Mouse (Mus musculus) spleen, adult 18-20 months (tissue): ENCODE measurements around the gene Rnf207.

Experiments
- DNase-seq, 2 experiments: peaks; one replicate each; pipeline ENCODE4 v3.0.0; 2022; ENCODE audit warnings: mixed read lengths in 2 of 2

Rnf207 gene

DNA sequence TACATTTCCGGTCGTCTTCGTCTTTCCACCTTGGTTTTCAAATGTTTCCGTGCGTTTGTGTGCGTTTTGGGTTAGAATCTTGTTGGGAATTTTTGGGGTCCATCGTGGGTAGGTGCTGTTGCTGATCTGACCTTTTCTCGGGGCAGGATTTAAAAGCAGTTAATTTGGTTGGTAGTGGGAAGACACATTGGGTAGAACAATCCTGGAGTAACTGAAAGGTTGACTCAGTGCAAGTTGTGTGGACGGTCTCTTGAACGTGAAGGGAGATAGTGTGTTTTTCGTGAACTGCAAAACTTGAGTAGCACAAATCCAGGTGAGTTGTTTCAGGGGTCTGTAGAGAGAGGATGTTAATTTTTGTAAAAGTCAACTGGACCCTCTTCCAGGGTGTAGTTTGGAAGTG is 7.8 kb upstream of the Rnf207 start:
- no peak for DNase-seq

DNA sequence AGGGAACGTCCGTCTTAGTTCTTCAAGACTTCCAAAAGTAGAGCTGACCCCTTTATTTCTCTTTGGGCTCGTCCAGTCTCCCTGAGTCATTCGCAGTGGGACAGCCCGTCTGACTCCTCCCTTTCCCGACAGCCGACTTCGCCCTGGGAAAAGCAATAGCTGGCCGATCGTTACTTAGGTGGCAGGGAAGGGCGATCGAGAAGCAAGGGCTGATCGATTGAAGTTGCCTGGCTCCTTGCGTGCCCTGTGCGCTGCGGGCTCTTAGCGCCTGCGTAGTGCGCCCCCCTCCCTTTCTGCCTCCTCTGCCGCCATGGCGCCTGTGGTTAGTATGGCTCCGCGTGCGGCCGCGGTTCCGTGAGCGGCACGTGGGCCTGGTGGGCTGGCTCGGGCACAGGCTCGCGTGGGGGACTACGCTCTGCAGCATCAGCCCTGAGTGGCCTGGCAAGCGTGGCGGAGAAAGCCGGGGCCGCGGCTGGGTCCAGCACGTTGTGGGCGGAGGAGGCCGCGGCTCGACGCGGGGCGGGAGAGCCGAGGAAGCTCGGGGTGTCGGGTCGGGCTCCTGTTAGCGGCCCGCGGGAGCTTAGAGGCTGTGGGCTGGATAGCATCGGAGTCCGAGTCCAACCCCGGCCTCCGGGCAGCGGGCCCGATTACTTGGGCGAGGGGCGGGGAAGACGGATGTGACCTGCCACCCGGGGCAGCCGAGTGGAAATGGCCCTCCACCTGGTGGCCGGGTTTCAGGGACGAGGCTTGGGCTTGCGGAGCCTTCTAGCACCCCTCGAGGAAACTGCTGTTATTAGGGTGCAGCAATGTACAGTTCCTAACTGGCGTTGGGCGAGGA is 7.0 kb upstream of the Rnf207 start, which contains the start of gene Rpl22:
Gene Rpl22 (plus strand): TSS at position 169 of the 838 bp plus-strand sequence.
- DNase-seq = peak; percentile 85 to 87

DNA sequence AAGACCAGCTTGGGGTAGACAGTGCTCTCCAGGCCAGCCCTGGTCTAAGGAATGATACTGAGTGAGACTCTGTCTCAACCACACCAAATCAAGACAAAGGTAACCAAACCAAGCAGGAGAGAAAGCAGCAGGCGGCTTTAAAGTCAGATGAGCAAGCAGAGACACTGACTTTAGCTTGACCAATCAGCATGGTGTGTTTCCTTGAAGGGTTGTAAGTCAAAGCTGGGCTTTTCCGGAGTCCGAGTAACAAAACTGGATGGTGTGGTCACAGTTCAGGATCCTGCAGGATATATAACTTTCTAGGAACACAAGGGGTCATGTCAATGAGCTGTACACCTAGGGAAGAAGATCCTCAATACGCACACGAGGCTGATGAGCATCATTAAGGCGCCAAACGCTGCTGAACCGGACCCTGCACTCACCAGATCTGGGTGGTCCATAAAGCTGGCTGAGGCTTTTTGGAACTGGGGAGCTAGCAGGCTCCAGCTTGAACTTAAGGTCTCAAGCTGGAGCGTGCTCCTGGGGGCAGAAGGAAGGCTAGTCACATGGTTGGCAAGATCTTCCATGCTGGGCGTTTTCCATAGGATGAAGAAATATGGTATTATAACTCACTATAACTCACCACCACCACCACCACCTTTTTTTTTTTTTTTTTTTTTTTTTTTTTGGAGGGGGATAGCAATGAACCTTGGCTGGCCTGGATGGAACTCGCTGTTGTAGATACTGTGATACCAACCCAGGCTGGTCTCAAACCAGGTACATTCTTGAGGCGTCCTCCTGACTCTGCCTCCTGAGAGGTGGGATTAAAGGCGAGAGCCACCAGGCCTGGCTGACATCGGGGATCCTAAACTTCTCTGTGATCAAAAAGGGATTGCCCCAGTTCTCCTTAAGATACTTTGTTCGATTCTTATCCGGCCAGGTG is 6.1 kb upstream of the Rnf207 start:
- DNase-seq = no peak

DNA sequence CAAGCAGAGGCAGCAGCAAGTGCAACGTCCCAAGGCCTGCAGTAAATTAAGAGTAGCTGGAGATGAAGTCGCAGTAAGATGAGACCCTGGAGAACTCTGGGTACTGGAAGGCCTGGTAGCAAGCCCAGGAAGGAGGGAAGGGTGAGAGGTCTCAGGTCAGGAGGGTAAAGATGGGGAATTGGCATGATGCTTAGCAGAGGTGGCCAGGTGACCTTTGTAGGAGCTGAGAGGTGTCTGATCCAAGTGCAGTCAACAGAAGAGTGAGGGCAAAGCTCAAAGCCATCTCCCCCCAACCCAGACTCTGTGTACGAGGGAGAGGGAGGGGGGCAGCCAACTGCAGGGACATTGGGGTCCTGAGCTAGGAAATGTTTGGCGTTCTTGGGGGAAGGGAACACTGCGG is 2.7 kb upstream of the Rnf207 start:
- no peak for DNase-seq

DNA sequence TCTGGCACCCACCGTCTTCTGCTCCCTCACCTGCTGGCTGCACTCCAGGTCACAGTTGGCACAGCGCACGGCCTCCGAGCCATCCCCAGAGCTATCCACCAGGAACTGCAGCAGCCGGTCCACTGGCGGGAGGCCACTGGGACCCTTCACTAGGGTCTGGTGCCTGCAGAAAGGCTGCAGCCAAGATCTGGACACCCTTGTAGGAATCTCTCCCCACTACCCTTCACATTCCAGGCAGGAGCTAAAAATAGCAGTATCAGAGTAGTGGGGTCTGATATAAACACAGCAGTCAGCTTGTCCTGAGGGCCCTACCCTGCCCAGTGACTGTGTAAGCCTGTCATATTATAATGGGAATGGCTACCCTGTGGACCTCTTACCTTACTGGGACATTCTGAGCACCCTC is 1.2 kb downstream of the Rnf207 start:
- no peak for DNase-seq

DNA sequence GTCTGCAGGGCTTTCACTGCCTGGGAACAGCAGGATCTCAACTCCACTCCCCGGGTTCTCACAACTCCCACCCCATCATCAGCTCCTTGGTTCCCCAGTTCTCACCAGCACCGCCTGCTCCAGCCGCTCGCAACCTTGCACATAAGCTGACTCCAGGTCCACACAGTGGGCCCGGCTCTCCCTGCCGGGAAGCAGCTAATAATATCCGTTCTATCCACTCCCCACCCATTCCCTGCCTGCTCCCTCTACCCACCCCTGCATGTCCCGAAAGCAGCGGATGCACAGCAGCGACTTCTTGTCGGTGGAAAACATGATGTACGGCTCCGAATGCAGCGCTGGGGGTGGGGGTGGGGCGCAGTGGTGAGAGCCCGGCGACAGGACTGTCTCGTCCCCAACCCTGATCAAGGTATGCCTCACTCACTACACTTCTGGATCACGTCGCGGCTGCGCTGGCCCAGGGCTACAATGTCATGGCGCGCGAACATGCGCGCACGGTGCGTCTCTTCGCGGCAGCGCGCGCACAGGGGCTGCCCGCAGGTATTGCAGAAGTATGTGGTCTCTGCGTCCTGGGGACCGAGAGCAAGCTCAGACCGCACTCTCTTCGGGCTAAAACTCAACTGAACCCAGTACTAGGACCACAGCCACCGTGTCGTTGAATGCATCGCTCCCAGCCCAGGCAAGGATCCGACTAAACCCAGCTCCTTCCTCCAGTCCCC is 3.1 kb downstream of the Rnf207 start:
- DNase-seq = no peak

DNA sequence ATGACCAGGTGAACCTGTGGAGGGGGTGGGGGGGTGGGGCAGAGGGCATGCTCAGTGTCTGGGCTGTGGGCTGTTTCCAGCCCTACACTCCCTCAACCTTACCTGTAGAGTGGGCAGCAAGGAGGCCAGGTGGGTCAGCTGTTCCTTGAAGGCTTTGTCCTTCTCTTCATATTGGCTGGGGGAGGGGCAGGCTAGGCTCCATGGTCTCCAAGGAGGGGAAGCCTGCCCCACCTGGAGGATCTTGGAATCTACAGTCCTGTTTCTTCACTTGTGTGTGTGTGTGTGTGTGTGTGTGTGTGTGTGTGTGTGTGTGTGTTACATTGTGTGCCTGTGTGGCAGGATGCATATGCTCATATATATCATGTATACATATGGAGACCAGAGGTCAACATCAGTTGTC is 4.9 kb downstream of the Rnf207 start:
- DNase-seq = no peak

DNA sequence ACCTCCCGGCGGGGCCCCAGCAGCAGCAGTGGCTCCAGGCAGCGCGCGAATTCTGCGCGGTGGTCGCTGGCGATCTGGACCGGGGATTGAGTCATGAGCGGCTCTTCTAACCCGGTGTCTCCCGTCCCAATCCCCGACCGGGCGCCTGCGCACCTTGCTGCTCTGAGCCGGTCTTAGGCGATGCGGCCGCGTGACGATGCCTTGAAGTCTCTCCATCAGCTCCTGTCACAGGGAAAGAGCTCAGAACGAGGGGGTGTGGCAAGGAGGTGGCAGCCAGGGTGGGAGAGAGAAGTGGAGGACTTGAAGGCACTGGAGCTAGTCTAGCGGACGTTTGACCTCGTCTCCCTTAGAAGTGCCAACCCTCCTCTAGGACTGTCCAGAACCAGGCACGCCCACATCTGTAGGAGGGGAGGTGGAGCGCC is 5.6 kb downstream of the Rnf207 start:
- no peak for DNase-seq

DNA sequence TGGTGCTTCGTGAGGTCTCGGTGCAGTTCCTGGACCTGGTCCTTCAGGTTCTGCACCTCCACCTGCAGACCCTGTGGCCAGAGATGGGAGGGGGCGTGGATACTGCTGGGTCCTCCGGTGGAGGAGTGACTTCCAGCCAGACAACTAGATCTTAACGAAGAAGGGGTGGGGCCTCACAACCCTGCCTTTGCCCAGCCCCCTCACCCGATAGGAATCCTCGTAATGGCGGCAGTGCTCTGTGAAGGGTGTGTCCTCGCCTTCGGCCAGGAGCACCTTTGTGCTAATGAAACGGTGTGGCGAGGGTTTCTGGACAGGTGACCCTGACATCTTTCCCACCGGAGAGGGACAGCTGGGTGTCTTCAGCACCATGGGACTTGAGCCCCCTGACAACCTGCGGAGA is 6.6 kb downstream of the Rnf207 start:
- no peak for DNase-seq

DNA sequence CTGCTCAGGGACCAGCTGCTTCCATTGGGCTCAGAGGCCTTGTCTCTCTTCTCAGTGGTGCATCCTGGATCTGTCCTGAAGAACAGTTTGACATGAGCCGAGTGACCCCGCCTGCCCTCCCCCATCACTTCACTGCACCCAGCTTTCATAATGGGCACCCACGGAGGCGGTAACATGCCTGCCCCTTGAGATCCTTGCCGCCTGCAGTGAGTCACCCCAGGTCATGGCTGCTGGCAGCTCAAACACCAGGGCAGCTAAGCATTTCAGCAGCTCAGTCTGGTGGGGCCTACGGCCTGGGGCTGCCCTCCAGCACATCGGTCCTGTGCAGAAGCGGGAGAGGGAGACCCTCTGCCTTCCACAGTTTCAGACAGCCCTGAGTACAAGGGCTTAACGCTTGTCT is 11.3 kb downstream of the Rnf207 start:
- no peak for DNase-seq

DNA sequence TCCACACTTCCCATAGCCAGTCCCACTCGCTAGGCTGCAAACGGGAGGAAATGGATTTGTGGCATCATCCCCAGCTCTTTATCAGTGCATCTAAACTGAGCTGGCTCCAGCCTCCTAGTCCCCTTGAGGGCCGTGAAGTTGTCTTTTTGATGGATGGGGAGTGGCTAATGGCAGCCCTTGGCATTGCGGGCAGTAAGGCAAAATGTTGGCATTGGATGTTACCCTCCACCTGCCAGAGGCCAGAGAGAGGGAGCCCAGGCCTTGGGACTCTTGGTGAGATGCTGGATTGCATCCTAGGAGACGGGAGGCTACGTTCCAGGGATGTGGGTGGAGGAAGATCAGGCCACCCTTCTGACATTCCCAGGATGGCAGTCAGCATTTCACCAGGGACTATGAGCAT is 12.8 kb downstream of the Rnf207 start:
- DNase-seq = no peak

DNA sequence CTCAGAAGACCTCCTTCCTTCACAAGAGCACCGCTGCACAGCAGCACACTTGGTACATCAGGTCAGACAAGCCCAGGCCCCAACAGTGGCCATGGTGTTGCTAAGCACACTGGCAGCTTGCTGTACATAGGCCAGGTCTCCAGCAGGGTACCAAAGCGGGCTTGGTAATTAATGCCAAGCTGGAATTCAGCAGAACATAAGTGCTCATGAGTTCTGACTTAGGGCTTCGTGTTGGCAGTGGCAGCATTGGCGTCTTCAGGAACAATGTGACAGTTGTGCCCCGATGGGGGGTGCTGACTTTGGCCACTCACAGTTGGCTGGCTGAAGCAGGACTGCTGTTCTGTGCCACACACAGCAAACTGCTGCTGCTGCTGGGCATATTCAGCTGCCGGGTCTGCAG is 14.1 kb downstream of the Rnf207 start:
- no peak for DNase-seq

DNA sequence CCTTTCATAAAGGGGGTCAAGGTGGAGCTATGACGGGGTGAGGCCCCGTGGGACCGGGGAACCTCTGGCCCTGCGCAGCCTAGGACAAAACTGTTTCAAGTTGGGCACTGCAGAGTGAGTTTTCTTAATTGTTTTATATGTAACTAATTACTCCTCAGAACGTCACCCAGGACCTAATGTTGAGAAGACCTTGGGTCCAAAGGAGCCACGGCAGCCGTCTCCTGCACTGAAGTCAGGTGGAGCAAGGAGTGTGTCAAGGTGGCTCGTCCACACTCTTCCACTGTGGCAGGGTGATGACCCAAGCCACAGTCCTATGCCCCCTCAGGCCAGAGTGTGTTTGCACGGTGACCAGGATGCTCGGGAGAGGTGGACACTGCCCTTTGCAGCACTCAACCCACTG is 15.6 kb downstream of the Rnf207 start:
- no peak for DNase-seq

DNA sequence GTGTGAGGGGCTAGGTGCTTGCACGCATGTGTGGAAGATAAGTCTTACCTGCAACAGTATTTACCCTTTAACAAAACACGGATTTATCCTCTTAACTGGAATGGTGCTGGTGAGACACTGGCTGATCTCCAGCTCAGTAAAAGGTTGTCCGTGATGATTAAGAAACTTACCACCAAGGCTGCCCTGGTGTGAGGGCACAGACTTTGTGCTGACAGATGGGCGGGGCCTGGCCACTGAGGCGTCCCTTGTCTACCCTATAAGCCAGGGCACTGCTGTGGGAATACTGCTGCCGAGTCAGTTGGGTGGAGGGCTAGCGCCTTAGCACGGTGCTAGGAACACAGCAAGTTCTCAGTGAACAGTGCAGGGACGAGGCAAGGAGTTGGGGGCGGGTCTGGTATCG is 16.8 kb downstream of the Rnf207 start:
- DNase-seq = no peak

DNA sequence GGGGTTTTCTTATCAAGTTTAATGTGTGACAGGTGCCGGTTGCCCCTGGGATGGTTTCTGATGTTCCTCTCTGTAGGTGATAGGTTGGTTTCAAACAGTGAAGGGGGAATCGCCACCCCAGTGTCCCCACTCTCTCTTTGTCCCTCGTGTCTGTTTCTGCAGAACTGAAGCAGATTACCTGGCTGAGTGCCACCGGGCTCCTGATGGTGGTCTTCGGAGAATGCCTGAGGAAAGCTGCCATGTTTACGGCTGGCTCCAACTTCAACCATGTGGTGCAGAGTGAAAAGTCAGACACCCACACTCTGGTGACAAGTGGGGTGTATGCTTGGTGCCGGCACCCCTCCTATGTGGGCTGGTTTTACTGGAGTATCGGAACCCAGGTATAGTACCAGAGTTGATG is 18.4 kb downstream of the Rnf207 start:
- DNase-seq = no peak

DNA sequence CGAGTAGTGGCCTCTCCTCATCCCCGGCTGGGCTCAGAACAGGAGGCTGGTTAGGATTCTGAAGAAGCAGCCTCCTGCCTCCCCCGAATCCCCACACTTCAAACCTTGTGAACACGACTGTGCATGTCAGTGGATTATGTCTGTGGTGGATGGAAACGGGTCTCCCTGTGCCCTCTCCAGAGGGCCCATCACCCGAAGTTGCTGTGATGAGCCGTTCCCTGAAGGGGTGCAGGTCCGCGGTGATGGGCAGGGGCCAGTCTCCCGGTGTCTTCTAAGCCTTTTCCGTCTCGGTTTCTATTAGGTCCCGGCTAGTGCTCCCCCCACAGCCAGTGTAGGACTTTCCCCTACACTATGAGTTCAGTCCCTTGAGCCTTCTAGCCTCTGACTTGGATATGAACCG is 20.0 kb downstream of the Rnf207 start:
- DNase-seq = no peak

DNA sequence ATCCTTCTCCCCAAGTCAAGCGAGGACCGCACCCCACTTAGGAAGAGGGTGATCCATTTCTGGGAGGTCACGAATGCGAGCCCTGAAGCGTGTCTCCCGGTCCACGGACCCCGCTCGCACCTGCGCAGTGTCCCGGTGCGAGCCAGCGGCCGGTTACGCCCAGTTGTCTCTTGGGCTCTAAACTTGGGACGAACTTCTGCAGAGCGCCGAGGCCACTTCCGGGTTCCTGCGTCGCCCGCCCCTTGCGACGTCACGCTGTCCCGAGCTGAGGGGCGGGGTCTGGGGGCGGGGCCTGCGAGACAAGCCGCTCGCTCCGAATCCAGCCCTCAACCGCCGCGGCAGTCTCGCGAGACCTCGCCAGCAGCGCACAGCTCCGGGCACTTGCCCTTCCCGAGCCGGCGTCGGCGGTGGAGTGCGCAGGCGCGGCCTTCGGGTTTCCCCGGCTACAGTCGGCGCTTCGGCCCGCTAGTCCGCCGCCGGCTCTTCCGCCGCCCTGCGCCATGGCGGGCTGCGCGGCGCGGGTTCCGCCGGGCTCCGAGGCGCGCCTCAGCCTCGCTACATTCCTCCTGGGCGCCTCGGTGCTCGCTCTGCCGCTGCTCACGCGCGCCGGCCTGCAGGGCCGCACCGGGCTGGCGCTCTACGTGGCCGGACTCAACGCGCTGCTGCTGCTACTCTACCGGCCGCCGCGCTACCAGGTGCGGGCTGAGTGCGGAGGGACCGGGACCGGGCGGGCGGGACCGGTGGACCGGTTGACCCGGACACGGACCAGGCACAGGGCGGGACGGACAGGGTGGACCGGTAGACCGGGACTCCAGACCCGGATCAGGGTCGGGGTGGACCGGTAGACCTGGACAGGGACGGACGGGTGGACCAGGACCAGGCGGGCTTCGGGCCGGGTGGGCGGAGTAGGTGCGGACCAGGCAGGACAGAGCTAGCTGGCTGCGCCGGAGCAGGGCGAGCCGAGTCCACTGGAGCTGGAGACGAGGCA is 21.6 kb downstream of the Rnf207 start, which contains the start of gene Icmt:
Gene Icmt (plus strand): TSS at position 354 of the 988 bp plus-strand sequence.
- peak; percentile 99 to 100 for DNase-seq

DNA sequence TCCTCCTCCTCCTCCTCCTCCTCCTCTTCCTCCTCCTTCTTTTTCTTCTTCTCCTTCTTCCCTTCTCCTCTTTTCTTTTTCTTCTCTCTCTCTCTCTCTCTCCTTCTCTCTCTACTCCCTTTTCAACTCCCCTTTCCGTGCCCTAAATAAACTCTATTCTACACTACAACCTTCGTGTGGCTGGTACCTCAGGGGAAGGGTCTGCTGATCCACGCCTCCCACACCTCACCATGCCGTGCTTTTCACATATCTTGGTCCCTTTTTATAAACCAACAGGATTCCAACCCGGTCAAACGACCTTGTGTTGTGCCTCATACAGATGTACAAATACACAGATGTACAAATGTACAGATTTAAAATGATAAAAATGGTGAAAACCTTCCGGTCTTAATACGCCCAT is 22.4 kb downstream of the Rnf207 start:
- DNase-seq = no peak

DNA sequence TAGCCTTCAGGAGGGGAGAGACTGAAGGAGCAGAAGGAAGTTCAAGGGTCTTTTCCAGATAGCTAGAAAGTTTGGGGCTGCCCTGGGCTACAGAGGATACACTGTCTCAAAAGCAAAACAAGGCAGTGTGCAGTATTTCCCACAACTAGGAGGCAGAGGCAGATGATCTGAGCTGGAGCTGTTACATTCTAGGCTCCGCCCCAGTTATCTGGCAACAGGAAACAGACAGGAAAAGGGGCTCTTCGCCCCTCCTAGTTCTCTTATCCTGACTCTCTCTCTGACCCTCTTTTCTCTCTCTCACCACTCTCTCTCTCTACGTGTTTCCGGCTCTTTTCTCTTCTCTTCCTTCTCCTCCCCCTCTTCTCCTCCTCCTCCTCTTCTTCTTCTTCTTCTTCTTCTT is 22.9 kb downstream of the Rnf207 start:
- DNase-seq = no peak

DNA sequence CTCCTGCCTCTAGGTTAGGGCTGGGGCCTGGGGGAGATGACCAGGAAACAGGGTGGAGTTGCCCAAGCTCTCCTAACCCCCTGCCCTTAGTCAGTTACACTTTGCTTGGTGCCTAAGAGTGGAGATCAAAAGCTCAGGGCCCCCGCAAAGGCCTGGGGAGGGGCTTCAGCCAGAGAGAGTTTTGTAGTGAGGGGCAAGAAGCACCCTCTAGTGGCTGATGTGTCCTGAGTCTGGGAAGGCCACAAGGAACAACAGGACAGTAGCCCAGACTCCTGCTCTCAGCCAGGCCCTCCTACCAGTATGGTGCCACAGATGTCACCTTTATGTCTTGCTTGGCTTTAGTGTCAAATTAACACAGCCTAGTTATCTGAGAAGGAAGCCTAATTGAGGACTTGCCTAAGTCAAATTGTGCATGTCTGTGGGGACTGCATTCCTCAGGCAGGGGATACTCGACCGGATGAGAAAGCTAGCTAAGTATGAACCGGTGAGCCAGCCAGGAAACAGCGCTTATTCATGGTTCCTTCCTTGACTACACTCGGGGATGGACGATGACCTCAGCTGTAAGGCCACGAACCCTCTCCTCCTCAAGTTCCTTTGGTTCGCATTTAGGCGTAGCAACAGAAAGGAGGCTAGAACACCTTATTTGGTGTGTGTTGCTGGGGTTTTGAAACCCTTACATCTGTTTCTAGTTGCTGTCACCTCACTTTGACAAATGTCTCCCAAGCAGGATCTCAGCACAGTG is 24.4 kb downstream of the Rnf207 start:
- no peak for DNase-seq

DNA sequence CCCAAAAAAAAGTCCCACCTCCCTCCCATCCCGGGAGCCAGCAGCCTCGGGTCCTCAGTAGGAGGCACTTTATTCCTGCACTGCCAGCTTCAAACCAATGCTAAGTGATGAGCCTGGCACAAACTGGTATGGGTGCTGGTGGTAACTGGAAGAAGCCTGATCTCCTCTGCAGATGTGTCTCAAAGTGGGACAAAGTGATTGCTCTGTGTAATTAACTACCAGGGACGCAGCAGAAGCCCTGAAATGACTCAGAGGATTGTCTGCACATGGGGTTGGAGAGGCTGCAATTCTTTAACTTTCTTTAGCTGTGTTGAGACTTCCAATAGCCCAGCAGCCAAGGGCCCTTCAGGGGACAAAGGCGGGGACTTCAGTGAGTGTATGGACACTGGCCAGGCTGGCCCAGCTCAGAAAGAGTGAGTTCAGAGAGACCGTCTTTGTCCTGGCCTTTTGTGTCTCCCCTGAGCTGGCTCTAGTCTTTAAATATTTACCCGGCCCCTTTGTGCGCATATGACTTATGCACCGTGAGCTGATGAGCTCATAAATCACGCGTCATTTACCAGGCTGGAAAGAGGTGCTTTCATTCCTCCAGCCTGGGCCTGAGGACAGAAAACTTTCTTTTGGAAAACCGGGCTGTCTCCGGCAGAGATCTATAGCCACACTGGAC is 26.6 kb downstream of the Rnf207 start:
- no peak for DNase-seq
